Mouse (Mus musculus) MEL-GATA-1-ER (cell line): ENCODE data around the gene Slc44a2.

Experiments used
- DNase-seq: peaks from one replicate; pipeline ENCODE4 v3.0.0-alpha.2; 2012; ENCODE audit warnings: low read depth; ENCODE audit errors: extremely low read depth

The Slc44a2 gene

DNA sequence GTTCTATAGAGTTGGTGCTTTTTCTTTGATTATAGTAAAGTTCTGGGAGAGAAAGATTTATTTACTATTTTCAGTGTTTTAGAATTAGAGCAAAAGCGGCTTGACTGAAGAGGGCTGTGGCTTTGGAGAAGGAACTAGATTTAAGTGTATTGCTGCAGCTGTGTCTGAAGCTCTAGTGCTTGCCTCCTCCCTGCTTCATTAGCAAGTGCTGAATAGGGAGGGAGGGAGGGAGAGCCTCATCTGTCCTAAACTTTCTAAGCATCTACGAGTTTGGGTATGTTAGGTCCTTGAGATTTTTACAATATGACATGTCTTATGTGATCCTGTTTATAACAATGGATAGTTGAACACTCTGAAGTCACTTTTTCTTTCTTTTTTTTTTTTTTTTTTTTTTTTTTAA lies 50.4 kb downstream of the Slc44a2 start:
- DNase-seq = no peak

- DNase-seq = no peak
Observed at GRCm38 (mm10) chr9:21372508-21372907, 52.0 kb downstream of the Slc44a2 start.

DNA sequence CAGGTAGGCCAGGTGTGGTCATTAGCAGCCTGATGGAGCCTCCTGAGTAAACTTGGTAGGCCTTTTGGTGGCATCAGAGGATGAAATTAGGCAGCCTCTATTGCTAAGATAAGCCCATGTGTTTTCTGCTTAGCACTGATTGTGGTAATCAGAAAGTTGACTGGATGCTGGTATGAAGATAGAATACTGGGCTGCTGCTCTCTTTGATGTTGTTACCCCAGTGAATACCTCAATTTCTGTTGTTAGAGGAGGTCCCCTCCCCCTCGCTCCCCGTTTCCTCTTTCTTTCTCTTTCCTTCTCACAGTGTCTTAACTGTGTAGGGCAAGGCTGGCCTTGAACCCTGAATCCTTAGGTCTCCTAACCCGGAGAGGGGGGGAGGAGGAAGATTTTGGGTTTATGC lies 58.7 kb downstream of the Slc44a2 start:
- DNase-seq = peak; percentile 30

- no peak for DNase-seq
Observed at GRCm38 (mm10) chr9:21380868-21381267, 60.4 kb downstream of the Slc44a2 start.

DNA sequence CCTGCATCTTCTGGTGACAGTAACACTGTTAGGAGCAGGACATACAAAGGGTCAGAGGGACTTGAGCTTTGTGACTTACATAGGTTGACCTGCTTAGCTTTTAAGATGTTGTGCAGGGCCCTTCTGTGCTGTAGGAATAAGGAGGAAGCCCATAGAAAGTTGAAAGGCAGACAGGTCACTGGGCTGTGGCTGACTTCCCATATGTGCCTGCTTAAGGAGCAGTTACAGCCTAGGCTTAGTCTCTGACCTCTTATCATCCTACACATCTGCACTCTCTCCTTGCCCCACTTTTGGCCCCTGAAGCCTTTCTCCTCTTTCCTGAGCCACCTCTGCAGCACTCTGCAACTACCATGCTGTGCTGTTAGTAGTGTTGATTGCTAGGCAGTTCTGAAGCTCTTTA lies 63.5 kb downstream of the Slc44a2 start:
- no peak for DNase-seq

DNA sequence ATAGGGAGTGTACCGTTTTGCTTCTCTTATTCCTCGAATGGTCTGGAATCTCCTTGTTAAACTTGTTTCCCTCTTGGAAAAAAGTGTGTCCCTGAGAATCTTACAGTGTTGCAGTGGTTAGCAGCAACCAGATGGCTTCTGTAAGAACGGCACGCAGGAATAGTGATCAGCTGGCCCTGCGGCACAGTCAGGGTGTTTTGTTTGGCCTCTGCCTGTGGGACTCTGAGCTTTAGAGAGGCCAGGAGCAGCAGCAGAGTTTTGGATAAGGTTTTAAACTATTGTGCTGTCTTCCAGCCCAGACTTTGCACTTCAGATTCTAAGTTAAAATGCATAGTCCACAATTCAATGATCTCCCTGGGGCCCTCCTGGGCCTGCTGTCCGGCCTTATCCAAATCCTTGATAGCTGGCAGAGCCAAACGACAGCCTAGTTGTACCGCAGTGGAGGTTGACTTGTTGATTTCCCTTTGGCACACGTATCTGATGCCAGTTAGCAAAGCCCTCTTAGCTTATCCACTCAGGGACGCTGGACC lies 72.2 kb downstream of the Slc44a2 start:
- DNase-seq = no peak

- DNase-seq = no peak
Observed at GRCm38 (mm10) chr9:21395692-21396091, 75.2 kb downstream of the Slc44a2 start.

- DNase-seq = no peak
Observed at GRCm38 (mm10) chr9:21397170-21397569, 76.7 kb downstream of the Slc44a2 start.

GRCm38 (mm10) chr9:21401042-21401441 lies 80.5 kb downstream of the Slc44a2 start:
- DNase-seq = no peak

GRCm38 (mm10) chr9:21402764-21403253 lies 82.3 kb downstream of the Slc44a2 start:
- DNase-seq = no peak

DNA sequence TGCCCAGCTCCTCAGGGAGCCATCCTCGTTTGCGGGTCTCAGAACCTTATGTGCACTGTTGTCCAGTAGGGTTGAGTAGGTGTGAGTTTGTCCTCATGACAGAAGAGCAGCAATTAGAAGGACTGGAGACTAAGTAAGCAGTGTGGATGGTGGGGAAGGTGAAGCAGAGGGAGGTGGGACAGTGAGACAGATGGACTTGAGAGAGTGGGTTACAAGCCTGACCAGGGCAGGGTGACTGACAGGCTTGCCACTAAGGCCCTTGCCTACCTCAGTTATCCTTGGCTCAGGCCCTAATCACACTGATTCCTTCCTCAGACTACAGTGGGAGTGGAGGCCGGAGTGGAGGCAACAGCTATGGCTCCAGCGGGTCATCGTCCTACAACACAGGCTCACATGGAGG lies 83.2 kb downstream of the Slc44a2 start:
- DNase-seq = no peak
